Mouse (Mus musculus) intestine, postnatal 0 days (tissue): Measurements from ENCODE around the gene Bhlhe41. TPM values are rescaled to one million over a fixed set of nuclear protein-coding genes. Genes with fewer than 3 reads are reported as not detected.

Experiments
- ATAC-seq: fragments of 200-750 bp; cut with Nextera tagmentation; 2 replicates; pipeline ENCODE4 v1.8.0; 2017; ENCODE audit warnings: mild to moderate bottlenecking, moderate TSS enrichment, moderate library complexity
- H3K27ac ChIP-seq: fragments of 300-500 bp; sonication (generic); 2 replicates; pipeline ENCODE4 v1.5.1; 2014; ENCODE audit warnings: mild to moderate bottlenecking, low read depth, low read length, moderate library complexity
- H3K27me3 ChIP-seq: fragments of 300-500 bp; sonication (generic); replicated peaks from 2 replicates; pipeline ENCODE4 v1.6.1; 2014; ENCODE audit warnings: low read length, mixed read lengths; ENCODE audit not compliant: control insufficient read depth, insufficient read depth
- H3K36me3 ChIP-seq: fragments of 300-500 bp; sonication (generic); 2 replicates; pipeline ENCODE4 v1.6.1; 2014; ENCODE audit warnings: mild to moderate bottlenecking, moderate library complexity; ENCODE audit not compliant: control insufficient read depth, insufficient read depth
- H3K4me1 ChIP-seq: fragments of 300-500 bp; sonication (generic); replicated peaks from 2 replicates; pipeline ENCODE4 v1.6.1; 2014; ENCODE audit warnings: antibody characterized with exemption, low read length, mixed read lengths; ENCODE audit not compliant: control insufficient read depth, insufficient read depth
- H3K4me2 ChIP-seq: fragments of 300-500 bp; sonication (generic); replicated peaks from 2 replicates; pipeline ENCODE4 v1.6.1; 2014; ENCODE audit warnings: low read depth, mild to moderate bottlenecking, moderate library complexity
- H3K4me3 ChIP-seq: fragments of 300-500 bp; sonication (generic); 2 replicates; pipeline ENCODE4 v1.5.1; 2014; ENCODE audit warnings: low read depth, low read length
- H3K9ac ChIP-seq: fragments of 300-500 bp; sonication (generic); 2 replicates; pipeline ENCODE4 v1.6.1; 2014; ENCODE audit warnings: mild to moderate bottlenecking, low read depth, low read length
- H3K9me3 ChIP-seq: fragments of 300-500 bp; sonication (generic); 2 replicates; pipeline ENCODE4 v1.6.1; 2016; ENCODE audit warnings: mixed run types; ENCODE audit not compliant: control insufficient read depth
- CTCF ChIP-seq: sonication (generic); IDR thresholded peaks from 2 replicates; pipeline ENCODE4 v1.5.1; 2016; ENCODE audit warnings: low read depth, mild to moderate bottlenecking, control low read depth, antibody characterized with exemption, moderate library complexity
- WGBS: fragments of 180-500 bp; shearing (Covaris S2); extraction: QIAGEN DNeasy Blood & Tissue Kit; methylation state at CpG from one replicate; pipeline ENCODE4 v1.1.7; 2014; 5-methylcytosine and 5-hydroxymethylcytosine counted together
- polyA plus RNA-seq: library from polyadenylated mRNA; unstranded; fragments of >200 nt; fragmentation: Nextera tagmentation; extraction: Ambion mirVana; gene quantifications from 2 replicates; pipeline ENCODE4 v1.2.1, GENCODE M21; 2015

Bhlhe41 gene
- polyA plus RNA-seq, 1 experiment from 2014 or later: 0.44 TPM

DNA sequence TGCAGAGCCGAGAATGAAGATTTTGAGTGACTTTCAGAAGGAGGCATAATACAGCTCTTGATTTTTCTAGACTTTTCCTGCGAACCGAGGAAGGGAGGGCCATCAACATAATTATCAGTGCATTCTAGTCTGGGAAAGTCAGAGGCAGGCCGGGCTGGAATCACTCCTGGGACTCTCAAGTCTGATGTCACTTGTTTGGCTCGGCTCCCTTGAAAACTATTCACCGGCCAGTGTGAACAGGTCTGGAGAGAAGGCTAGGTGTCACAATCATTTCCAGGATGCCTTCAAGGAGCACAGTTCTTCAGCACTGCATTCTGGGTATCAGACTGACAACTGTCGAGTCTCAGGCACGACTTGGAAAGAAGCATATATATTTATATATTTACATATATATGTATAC, 20.9 kb upstream of the Bhlhe41 start:
- WGBS: 65% methylated on average over 8 of the region's 8 CpGs
- H3K27ac ChIP-seq: no peak overlapping the region
- H3K27me3 ChIP-seq: no peaks in the 10 kb centered on the region
- no peak overlapping the region for H3K9ac ChIP-seq
- ATAC-seq: no peak
- TF ChIP-seq CTCF: no peak
- H3K9me3 ChIP-seq: no peaks in the 10 kb centered on the region
- H3K36me3 ChIP-seq: no peaks in the 10 kb centered on the region
- no peak overlapping the region for H3K4me3 ChIP-seq
- H3K4me1 ChIP-seq: no peaks in the 10 kb centered on the region
- no peak overlapping the region for H3K4me2 ChIP-seq

- Histone ChIP-seq H3K9me3 (no peaks in the 10 kb centered on the region), H3K9ac (no peak overlapping the region), H3K4me3 (no peak overlapping the region), H3K27ac (no peak overlapping the region), H3K27me3 (no peaks in the 10 kb centered on the region), H3K4me2 (no peak overlapping the region), H3K4me1 (no peaks in the 10 kb centered on the region), H3K36me3 (no peaks in the 10 kb centered on the region)
- no peak for TF ChIP-seq CTCF
- 73% methylated on average over 4 of the region's 4 CpGs for WGBS
- ATAC-seq: no peak
These were observed 19.7 kb upstream of the Bhlhe41 start for GRCm38 (mm10) chr6:145885069-145885468.

GRCm38 (mm10) chr6:145883668-145884067, 18.3 kb upstream of the Bhlhe41 start:
- ATAC-seq: no peak
- H3K4me2 ChIP-seq: no peak overlapping the region
- TF ChIP-seq CTCF: no peak
- H3K27ac ChIP-seq: no peak overlapping the region
- 79% methylated on average over 4 of the region's 4 CpGs for WGBS
- no peak overlapping the region for H3K4me3 ChIP-seq
- H3K9ac ChIP-seq: no peak overlapping the region
- no peaks in the 10 kb centered on the region for H3K36me3 ChIP-seq
- H3K9me3 ChIP-seq: no peaks in the 10 kb centered on the region
- H3K4me1 ChIP-seq: no peaks in the 10 kb centered on the region
- H3K27me3 ChIP-seq: no peaks in the 10 kb centered on the region

GRCm38 (mm10) chr6:145883010-145883409, 17.7 kb upstream of the Bhlhe41 start:
- Histone ChIP-seq H3K4me3 (no peak overlapping the region), H3K27ac (no peak overlapping the region), H3K4me2 (no peak overlapping the region), H3K9ac (no peak overlapping the region), H3K27me3 (no peaks in the 10 kb centered on the region), H3K4me1 (no peaks in the 10 kb centered on the region), H3K9me3 (no peaks in the 10 kb centered on the region), H3K36me3 (no peaks in the 10 kb centered on the region)
- no peak for TF ChIP-seq CTCF
- 76% methylated on average over 1 of the region's 1 CpGs for WGBS
- ATAC-seq: no peak

DNA sequence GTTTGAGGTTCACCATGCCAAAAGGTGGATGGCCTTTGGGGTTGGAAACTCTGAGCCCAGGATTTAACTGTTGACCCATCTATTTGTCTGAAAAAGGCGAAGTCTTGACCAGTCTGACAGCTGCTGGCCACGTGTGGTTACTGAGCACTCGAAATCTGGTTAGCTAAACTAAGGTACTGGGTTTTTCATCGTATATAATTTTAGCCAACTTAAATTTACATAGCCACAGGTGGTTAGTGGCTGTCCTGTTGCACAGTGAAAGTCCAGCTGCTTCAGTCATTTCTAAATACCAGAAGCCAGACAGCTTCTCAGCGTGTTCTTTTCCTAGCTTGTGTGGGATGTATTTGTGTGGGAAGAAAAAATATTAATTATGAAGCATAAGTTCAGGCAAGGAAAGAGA, 15.3 kb upstream of the Bhlhe41 start:
- Histone ChIP-seq H3K9ac (no peak overlapping the region), H3K4me1 (no peaks in the 10 kb centered on the region), H3K27ac (no peak overlapping the region), H3K4me3 (no peak overlapping the region), H3K36me3 (no peaks in the 10 kb centered on the region), H3K4me2 (no peak overlapping the region), H3K9me3 (no peaks in the 10 kb centered on the region), H3K27me3 (no peaks in the 10 kb centered on the region)
- no peak for TF ChIP-seq CTCF
- ATAC-seq: no peak
- 76% methylated on average over 5 of the region's 5 CpGs for WGBS

- Histone ChIP-seq H3K4me3 (no peak overlapping the region), H3K27me3 (no peaks in the 10 kb centered on the region), H3K36me3 (no peaks in the 10 kb centered on the region), H3K4me1 (no peaks in the 10 kb centered on the region), H3K9ac (no peak overlapping the region), H3K4me2 (no peak overlapping the region), H3K9me3 (no peaks in the 10 kb centered on the region), H3K27ac (no peak overlapping the region)
- no peak for ATAC-seq
- 63% methylated on average over 9 of the region's 9 CpGs for WGBS
- TF ChIP-seq CTCF: no peak
These were observed 11.8 kb upstream of the Bhlhe41 start for GRCm38 (mm10) chr6:145876986-145877735.
